Mouse (Mus musculus): ENCODE measurements around the gene Wwox.

DNA sequence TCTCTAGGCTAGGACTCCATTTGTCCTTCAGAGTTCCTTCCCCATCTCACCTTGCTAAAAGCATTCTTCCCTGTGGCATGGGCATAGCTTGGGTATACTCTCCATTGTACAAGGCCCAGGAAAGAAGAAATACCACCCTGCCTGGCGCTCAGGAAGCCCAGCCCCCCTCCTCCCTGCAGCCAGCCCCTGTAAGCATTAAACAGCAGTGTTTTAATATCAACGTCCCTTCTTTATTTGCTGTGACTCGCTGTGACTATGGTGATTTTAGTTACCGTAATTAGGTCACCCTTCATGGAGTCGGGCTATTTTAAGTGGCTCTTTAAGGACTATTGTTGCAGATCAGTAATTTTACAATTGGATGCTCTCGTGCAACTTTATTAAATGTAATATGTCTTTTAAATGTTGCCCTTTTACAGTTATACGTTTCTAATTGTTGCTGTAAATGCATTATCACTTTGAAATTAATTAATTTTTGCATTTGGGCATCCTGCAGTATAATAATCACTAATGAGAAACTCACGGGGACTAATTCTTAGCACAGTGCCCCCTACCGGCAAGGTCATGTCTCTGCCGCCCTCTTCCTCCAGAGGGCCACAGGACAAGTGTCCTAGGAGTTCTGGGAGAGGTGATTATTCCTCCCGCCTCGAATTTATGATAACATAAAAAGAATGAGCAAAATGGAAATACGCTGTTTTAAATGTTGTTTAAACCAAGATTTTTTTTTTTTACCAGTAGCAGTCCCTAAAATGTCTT, 276.0 kb downstream of the Wwox start:
- TF ChIP-seq CTCF (IDR thresholded peaks at IDR 0.05; ENCODE audit: low read depth), result peak; percentile 61
- no peak for TF ChIP-seq EP300 (IDR thresholded peaks at IDR 0.05; ENCODE audit: low read depth)

All from liver, embryonic 14.5 days (tissue).